Mouse (Mus musculus) frontal cortex, postnatal 14 days (tissue): ENCODE data around the gene Glod4.
A peak's percentile ranks its signal among the peaks of the same experiment; 100 is the strongest.

ENCODE experiments used
- DNase-seq, 2 experiments: peaks; one replicate each; pipeline ENCODE4 v3.0.0; 2022; ENCODE audit warnings: low spot score in 2 of 2

The Glod4 gene

DNA sequence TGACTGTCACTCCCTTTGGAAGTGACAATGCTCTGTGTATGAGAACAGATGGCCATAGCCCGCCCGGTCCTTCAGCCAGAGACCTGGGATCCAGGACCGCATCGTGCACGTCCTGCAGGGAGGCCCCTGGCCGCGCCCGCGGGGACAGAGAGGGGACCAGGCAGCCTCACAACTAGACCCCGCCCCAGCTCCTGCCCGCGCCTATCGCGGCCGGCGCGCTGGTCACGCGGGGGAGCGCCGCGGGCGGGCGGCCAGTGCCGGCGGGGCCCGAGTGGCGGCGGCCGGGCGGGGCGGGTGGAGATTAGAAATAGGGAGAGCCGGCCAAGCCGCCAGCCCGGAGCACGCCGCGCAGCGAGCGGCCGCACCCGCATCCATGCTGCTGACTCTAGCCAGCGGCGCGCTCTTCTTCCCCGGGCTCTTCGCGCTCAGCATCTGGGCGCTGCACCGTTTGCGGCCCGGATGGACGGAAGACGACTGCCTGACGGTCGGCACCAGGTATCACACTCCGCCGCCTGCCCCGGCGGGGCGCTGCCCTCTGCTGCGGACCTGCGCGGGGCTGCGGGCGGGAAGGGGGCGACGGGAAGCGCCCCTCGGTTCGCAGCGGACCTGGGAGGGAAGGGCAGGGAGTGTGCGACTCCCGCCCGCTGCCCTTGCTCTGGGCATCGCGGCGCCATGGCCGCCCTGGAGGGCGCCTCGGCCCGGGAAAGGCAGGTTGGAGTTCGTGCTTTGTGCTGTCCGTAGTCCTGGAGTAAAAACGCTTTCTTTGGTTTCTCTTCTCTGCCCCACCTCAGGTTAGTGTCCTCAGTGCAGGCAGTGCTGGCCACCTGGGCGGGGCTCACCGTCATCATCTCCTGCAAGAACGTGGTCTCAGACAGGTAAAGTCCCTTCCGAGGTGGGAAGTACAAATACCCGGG is 41.5 kb downstream of the Glod4 start:
- DNase-seq, result peak; percentile 44 to 70

DNA sequence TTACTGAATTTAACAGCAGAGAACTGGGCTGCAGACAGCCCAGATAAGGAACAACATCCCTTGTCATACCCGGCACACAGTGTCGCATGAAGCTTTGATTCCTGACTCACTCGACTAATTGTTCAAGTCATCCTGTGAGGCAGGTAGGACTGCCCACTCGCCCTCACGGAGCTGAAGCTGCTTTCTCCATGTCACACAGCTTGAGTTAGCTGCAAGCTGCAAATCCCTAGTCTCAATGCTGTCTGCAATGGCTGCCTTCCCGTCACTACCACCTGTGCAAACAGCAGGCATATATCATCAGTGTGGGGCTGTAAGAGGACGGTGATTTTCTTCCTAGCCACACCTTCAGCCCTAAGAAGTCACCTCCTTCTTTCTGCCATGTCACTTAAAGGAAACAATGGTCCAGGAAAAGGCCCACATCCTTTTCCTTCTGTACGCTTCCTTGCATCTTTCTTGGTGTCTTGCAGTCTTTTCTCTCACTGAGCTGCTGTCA is 46.5 kb downstream of the Glod4 start:
- no peak for DNase-seq

DNA sequence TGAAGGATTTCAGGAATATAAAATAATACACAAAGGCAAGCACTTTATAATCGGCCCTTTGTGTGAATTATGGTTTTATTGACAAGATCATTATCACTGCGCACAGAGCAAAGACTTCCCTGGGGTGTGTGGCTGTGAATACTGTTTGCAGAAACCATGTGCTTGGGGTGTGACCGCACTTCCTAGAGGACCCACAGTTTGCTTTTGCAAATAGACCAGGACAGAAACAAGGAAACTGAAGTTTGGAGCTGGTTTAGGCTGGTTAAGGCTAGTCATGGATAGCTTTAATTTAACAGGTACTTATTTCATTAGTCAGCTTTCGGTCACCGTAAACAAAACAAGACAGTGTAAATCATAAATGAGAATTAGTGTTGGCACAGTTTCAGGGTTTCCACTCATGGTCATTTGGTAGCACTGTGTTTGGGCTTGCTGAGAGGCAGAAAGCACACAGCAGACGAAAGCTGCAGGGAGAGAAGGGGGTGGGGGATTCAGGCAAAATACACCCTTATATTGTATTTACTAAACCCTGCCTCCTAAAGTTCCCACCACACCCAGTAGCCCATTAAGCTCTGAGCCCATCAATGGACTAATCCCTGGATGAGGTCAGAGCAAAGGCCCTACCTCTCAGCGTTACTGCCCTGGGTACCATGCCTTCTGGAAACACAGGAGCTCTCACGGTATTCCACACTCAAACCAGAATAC is 47.1 kb downstream of the Glod4 start:
- no peak for DNase-seq

DNA sequence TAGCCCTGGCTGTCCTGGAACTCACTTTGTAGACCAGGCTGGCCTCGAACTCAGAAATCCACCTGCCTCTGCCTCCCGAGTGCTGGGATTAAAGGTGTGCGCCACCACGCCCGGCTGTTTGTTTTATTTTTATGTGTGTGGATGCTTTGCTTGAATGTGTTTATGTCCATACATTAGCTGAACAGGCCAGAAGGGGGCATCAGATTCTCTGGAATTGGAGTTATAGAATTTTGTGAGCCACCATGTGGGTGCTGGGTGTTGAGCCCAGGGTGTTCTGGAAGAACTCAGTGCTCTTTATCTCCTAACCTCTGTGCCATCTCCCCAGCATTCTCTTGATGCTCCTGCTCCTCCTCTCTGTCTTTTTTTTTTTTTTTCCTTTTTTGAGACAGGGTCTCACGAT is 56.6 kb downstream of the Glod4 start:
- DNase-seq, result no peak

DNA sequence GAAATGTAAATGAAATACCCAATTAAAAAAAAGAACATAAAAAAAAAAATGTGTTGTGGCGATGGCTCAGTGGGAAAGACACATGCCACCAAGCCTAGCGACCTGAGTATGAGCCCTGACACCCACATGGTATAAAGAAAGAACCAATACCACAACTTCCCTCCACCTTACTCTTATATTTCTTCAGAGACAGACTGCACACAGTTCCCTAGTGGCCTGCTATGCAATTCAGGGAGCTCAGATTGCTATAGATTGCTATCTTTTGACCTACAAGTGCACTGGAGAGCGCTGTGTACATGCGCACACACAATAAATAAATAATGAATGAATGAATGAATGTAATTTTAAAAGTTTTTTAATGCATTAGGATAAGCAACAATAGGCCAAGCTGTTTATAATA is 59.8 kb downstream of the Glod4 start:
- no peak for DNase-seq

DNA sequence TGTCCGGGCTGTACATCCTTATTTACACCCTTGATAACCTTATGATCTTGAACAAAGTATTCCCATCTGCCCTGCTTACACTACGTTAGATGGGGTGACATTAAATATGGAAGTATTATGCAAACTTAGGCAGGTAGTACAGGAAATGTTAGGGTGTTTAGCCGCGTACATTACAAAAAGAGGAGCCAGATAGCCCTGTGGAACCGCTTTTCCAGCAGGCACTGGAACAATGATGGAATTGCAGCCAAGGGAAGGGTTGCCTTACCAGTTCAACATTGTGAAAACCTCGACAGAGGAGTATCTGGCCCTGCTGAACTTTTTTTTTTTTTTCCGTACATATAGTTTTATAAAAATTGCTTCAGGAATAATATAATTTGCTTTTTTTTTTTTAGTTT is 63.4 kb downstream of the Glod4 start:
- no peak for DNase-seq

DNA sequence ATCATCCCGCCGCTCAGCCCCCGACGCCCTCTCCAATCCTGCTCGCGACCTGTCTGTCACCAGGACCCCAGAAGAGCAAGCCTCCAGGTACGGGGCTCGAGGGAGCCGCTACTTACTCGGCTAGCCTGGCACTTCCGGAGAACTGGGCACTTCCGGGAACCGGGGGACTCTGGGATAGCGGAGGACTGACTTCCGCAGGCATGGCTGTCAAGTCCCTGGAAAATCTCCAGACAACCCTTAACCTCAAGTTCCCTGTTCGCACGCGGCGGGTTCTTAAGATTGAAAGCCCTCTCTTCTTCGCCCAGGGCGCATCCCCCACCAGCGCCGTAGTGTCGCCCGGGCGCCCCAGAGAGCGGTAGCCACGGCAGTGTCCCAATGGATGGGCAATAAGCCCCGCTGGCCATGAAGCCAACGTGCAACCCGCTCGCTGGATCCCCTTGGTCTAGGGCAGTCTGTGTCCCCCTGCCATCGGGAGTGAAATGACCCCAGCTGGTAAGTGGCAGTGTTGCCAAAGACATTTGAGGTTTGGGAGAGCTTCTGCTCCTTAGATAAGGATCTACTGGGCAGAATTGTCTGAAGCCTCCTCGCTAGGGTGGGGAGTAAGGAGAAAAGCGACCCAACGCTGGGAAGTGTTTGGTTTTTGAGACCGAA is 63.9 kb downstream of the Glod4 start, which contains the start of the genes Vps53 and Fam57a:
TSS of gene Vps53 (minus strand) at position 153 of the 651 bp plus-strand sequence.
TSS of gene Fam57a (plus strand) at position 177 of the 651 bp plus-strand sequence.
- DNase-seq, result peak; percentile 79 to 80

DNA sequence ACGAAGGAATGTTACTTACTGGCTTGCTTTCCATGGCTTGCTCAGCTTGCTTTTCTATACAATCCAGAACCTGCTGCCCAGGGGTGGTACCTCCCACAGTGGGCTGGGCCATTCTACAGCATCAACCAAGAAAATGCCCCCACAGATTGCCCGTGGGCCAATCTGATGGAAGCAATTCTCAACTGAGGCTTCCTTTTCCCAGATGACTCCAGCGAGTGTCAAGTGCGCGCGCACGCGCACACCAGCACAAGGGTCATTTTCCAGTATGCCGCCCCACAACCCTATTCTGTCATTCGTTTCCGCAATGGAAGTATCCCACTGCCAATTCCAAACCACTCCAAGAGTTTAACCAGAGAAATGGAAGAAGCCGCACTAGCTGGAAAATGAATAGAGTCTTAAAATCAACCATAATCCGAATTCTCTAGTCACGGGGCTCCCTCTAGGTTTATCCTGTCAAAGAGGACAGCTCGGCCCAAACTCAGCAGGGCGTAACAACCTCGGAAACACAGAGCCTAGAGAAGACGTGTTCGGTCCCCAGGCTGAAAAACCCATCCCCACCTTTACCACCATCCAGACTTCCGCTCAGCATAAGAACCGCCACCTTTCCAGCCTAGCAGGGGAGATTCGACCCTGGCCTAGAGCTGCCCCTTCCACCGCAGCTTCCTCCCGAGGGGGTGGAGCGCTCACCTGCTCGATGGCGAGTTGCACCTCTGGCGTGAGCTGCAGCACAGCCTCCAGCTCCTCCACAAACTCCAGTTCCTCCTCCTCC is 64.6 kb downstream of the Glod4 start:
- DNase-seq, result peak; percentile 36 to 53

DNA sequence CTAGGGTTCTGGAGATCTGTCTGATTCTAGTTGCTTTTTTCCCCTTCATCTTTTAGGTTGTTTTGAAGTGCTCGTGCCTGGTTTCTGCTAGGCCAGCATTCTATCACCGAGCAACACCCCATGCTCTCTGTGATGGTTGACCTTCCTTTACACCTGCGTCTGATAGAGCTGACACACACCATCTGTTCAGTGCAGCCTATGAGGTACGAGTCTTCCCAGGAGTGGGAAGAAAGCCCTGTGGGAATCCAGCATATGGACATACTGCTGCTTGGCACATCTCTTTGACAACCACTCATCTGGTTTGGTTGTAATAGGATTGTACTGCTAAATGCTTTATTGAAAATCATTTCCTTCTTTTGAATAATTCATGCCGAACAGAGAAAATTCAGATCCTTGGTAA is 73.3 kb downstream of the Glod4 start:
- no peak for DNase-seq

DNA sequence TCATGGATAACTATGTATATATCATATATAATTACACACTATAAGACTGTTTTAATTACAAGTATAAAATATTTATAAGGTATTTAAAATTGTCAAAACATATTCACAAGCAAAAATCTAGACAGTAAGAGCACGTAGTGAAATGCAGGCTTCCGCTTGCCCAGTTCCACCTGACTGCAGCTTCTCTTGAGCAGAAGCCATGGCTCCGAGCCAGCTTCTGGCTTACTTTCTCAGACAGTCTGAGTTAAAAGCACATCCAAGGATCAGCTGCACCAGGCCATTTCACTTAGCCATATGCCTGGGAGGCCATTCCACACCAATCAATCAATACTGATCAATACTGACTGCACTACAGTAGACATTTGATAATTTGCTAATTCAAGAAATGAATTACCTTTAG is 74.5 kb downstream of the Glod4 start:
- DNase-seq, result no peak

DNA sequence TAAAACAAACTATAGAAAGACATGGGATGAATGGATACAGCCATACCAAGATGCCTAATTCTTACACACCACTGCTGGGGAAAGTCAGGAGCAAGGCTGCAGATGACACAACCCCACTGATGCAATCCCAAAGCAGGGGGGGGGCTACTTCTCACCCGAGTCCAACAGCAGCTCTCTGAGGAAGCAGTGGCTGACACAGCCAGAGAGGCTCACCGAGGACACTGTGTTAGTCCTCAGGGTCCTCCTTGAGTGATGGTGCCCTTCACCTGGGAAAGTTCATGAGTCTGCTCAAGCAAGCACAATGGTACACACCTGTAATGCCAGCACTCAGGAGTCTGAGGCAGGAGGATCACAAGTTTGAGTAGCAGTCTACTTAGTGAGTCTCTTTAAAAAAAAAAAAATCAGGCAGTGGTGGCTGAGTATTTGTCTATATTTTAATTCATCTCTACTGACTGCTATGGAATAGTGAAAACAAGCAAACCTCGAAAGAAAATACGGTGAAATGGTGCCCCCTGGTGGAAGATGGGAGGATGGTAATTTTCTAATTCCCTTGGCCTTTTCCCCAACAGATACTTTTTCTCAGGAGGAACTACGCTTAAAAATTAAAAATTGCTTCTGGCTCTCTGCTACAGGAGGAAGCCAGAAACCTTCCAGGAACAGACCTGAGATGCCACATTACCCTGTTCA is 76.3 kb downstream of the Glod4 start:
- peak in 1 of 2 experiments; percentile 71 for DNase-seq

DNA sequence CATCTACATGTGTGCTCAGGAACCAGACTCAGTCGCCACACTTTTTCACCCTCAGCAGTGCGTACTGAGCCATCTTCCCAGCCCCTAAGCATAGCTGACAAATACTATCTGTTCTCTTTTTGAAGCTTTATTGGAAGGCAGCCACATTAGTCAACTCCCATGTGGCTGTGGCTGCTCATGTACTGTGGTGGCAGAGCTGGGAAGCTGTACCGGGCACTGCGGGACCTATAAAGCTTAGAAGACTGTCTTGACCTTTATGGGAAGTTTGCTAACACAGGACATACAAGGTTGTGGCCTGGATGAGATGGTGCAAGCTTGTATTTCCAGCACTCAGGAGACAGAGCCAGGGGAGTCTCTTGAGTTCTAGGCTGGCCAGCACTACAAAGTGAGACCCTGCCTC is 76.9 kb downstream of the Glod4 start:
- DNase-seq, result no peak

DNA sequence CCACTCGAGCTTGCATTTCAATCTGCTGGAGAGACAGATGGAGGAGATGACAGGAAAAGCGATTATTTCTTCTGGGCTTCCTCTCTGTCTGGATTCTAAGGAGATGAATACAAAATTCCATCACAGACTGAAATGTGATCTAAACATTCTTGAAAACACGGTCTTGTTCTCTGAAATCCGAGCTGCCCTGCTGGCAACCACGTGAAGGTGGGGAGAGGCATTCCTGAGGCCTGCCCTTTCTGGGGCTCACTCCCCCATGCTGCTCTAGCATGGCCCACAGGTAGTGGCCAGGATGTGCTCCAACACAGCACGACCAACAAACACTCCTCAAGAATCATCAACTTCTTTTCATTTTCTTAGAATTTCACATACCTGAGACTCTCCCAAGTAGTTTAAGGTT is 83.3 kb downstream of the Glod4 start:
- DNase-seq, result no peak

DNA sequence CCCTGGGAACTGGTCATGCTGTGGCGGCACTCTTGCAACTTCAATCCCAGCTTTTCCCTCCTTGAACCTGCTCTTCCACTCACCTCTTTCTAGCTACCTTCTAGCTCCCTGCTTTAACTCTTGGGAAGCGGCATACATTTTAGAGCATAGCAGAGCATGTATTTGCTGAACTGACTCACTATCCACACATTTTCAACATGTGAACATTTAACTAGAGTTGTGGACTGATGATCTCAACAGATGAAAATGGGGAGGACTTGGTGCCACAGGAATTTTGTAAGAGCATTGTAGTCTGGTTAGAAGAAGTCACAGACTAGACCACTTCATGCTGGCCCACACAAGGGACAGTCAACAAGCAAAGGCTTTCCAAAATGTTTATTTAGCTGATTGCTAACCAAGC is 85.2 kb downstream of the Glod4 start:
- DNase-seq, result no peak

DNA sequence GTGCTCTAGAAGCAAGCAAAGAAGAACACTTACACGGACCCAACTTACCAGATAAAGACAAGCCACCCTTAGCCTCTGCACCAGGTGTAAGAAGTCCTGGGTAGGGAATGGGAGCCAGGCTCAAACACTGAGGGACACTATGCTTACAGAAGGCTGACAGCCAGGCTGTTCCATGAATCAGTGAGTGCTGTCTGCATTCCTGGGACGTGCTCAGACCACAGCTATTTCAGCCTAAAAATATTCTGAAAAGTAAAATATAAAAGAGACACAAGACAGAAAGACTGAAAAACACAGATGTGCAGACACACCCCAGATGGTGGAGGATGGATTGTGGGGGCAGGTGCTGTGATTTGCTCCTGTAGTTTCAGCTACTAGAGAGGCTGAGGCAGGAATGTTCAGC is 88.7 kb downstream of the Glod4 start:
- DNase-seq, result no peak

DNA sequence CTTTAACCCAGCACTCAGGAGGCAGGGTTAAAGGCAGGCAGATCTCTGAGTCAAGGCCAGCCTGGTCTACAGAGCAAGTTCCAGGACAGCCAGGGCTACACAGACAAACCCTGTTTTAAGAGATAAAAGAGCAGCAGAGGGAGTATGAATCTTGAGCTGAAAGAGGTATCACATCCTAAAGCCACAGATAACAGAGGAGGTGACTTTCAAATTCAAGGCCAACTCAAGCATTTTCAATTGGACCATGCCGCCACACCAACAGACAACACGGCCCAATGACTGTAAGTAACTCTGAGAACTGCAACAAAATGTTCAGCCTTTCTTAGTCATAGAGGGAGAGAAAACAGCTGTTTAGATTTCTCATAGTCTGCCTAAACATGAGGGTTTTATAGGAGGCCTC is 89.3 kb downstream of the Glod4 start:
- DNase-seq, result no peak

DNA sequence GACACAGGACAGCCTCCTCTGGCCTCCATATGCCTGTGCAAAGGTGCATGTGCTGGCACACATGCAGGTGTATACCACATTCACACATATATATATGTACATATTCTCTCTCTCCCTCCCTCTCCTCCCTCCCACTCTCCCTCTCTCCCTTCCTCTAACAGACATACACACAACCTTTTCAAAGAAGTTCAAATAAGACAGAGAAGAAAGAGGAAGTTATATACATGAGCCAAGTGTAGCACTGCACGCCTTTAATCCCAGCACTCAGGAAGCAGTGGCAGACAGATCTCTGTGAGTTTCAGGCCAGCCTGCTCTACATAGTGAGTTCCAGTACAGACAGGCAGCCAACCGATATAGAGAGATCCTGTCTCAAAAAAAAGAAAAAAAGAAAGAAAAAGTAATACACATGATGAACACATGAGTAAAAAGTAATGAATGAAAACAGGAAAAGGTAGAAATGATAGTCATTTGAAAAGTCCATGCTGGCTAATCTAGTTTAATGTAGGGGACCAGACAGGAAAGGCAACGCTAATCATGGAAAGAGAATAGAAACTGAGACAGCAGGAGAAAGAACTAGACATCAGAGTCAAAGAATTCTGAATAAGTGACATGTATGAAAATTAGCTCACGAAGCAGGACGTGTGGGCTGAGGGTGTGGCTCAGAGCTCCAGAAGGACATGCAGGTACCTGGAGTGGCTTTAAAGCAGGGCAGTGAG is 90.1 kb downstream of the Glod4 start:
- no peak for DNase-seq

DNA sequence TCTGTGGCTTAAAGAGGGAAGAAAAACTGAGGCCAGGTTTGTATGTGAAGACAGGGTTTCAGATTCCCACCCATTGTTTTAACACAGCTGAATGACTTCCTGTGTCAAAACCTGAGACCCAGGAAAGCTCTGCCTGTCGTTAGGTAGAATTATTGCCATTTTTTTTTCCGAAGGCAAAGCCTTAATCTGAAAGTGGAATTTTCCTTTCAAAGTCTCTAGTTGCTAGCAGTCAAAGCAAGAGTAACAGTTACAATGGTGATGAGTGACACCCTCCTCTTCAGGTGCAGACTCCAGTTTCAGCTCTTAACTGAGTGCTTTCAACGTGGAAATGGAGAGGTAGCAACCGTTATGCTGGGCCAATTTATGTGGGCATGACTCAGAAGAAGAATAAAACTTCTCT is 92.5 kb downstream of the Glod4 start:
- DNase-seq, result no peak

DNA sequence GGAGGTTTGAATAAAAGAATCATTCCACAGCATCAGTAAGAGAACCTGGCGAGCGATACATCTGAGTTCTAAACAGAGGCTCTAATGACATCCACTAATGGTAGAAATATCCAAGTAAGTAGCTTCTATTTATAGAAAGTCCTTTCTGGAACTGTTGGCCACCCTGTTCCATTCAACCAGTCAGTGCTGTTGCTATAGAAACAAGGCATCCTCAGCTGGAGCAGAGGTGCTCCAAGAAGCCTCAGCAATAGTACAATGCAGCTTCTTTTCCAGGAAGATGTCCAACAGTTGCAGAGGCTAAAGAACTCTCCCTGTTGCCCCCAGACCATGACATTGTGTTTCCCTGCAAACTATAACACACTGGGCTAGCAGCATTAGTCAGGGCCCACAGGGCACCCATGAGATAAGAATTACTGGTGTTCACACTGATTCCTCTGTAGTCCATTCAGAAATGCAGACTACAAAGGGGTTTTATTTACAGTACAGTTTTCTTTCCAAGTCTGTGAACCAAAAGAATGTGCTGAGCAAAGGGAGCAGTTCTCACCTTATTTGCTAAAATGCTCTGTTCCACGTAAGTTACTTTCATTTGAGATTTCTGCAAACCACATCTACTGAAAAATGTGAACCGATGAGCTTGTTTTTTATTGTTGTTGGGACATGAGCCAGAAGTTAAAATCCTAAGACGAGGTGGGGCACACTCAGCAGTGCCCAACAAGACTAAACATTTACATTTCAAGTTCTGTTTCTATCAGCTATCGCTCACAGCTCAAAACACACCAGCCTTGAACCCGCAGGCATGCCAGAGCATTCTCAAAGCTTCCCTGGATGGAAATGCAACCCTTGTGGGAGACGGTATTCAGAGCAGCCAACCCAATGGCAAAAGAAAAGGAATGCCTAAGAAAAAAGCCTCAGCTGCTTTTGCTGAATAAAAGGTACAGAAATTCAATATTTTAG is 95.2 kb downstream of the Glod4 start:
- DNase-seq, result no peak
